In genomic region chr4:109280459-109281160, GRCm38 (mm10) we compare ENCODE assay signal across 8 mouse cellular contexts. TPM values are rescaled to one million over a fixed set of nuclear protein-coding genes. Genes with fewer than 3 reads are reported as not detected.
DNase-seq lines count a peak whose midpoint lies in the region; ATAC-seq and TF ChIP-seq lines count a peak whose summit lies in the region.

No protein-coding gene starts in this region.

- DNase-seq in 3T3-L1 (ENCODE audit: low read depth, low spot score) = peak; percentile 29
- DNase-seq in embryo, embryonic 11.5 days (ENCODE audit: low read depth, low spot score) = peak; percentile 11
- peak; percentile 24 to 62 for DNase-seq in kidney, postnatal 36 days
- DNase-seq in spleen, postnatal 10 days (ENCODE audit: low spot score in 2 of 2) = peak; percentile 65 to 71
- DNase-seq in ovary, adult 18-20 months (ENCODE audit: low spot score) = no peak

- peak; percentile 87 for ATAC-seq in heart, embryonic 12.5 days (ENCODE audit: insufficient number of reproducible peaks, low FRiP score)
- ATAC-seq in megakaryocyte-erythroid progenitor cell, adult 5-6 weeks (replicated peaks; ENCODE audit: low FRiP score, low TSS enrichment, poor library complexity, severe bottlenecking) = peak; percentile 37

- under 1% methylated on average over 81 of the region's 85 CpGs for WGBS in heart, embryonic 12.5 days

- peaks cover 4% of the 10 kb centered on the region for H3K4me1 ChIP-seq in ES-Bruce4 (ENCODE audit: control insufficient read depth, insufficient read depth, low read length)
- H3K4me1 ChIP-seq in heart, embryonic 12.5 days (replicated peaks) = peaks cover 17% of the 10 kb centered on the region

- H3K36me3 ChIP-seq in ES-Bruce4 (ENCODE audit: control insufficient read depth, insufficient read depth, low read length, poor library complexity, severe bottlenecking) = no peaks in the 10 kb centered on the region
- no peaks in the 10 kb centered on the region for H3K36me3 ChIP-seq in heart, embryonic 12.5 days

- no peak overlapping the region for H3K27ac ChIP-seq in ES-Bruce4 (ENCODE audit: insufficient read depth, low read length)
- H3K27ac ChIP-seq in heart, embryonic 12.5 days (ENCODE audit: poor library complexity, severe bottlenecking) = peak overlapping the region; percentile 64

- H3K9ac ChIP-seq in ES-Bruce4 (ENCODE audit: low read depth, poor library complexity, severe bottlenecking) = peak overlapping the region; percentile 89
- peak overlapping the region; percentile 93 for H3K9ac ChIP-seq in heart, embryonic 12.5 days

- H3K4me3 ChIP-seq in ES-Bruce4 (ENCODE audit: low read depth, low read length) = peak overlapping the region; percentile 66
- H3K4me3 ChIP-seq in heart, embryonic 12.5 days = peak overlapping the region; percentile 80

- no peak for TF ChIP-seq POLR2A in ES-Bruce4 (IDR thresholded peaks at IDR 0.05; ENCODE audit: insufficient read depth, low read length)

- no peak for TF ChIP-seq EP300 in ES-Bruce4 (IDR thresholded peaks at IDR 0.05; ENCODE audit: insufficient read depth, low read depth, low read length)

- no peaks in the 10 kb centered on the region for H3K27me3 ChIP-seq in ES-Bruce4 (ENCODE audit: control insufficient read depth, insufficient read depth, low read length, poor library complexity, severe bottlenecking)
- H3K27me3 ChIP-seq in heart, embryonic 12.5 days (replicated peaks) = no peaks in the 10 kb centered on the region

- no peak for TF ChIP-seq CTCF in ES-Bruce4 (IDR thresholded peaks at IDR 0.05; ENCODE audit: low read depth, low read length)

- no peaks in the 10 kb centered on the region for H3K9me3 ChIP-seq in ES-Bruce4 (replicated peaks; ENCODE audit: control insufficient read depth, insufficient read depth, low read length, poor library complexity, severe bottlenecking)
- H3K9me3 ChIP-seq in heart, embryonic 12.5 days (replicated peaks) = no peaks in the 10 kb centered on the region

- H3K4me2 ChIP-seq in heart, embryonic 12.5 days = peak overlapping the region; percentile 92

RNA-seq across cellular contexts. Expression of gene Eps15, which starts 0.5 kb away (rescaled TPM):
- 47.1 and 51.5 TPM in 2 replicates for polyA plus RNA-seq in ES-Bruce4 (2011; ENCODE audit: insufficient read depth, insufficient read length, low read depth, missing spikeins)
- 41.6 and 44.4 TPM in 2 replicates for polyA plus RNA-seq in heart, embryonic 12.5 days (2016; fragmentation: Nextera tagmentation; extraction: Ambion mirVana)
- 149 and 169 TPM in 2 replicates for total RNA-seq in megakaryocyte-erythroid progenitor cell, adult 5-6 weeks (2014; fragmentation: Nextera tagmentation)
- 80.8 and 99.9 TPM in 2 replicates for total RNA-seq in megakaryocyte-erythroid progenitor cell, adult 5-6 weeks (2017)

RNA-seq across cellular contexts. Expression of gene Calr4, which starts 46.3 kb away (rescaled TPM):
- polyA plus RNA-seq in ES-Bruce4 (2011; ENCODE audit: insufficient read depth, insufficient read length, low read depth, missing spikeins) = 0.78 TPM in 1 of 2 replicates, not detected in the other
- 0.60 and 0.61 TPM in 2 replicates for polyA plus RNA-seq in heart, embryonic 12.5 days (2016; fragmentation: Nextera tagmentation; extraction: Ambion mirVana)
- total RNA-seq in megakaryocyte-erythroid progenitor cell, adult 5-6 weeks (2014; fragmentation: Nextera tagmentation) = 0.81 TPM in 1 of 2 replicates, not detected in the other
- not detected in 2 replicates for total RNA-seq in megakaryocyte-erythroid progenitor cell, adult 5-6 weeks (2017)
